Mouse (Mus musculus): ENCODE data around the gene Misp.

GRCm38 (mm10) chr10:79822372-79822771 lies 1.6 kb downstream of the Misp start:
- no peak for TF ChIP-seq CTCF (IDR thresholded peaks at IDR 0.05; ENCODE audit: borderline replicate concordance, insufficient read depth, low read depth, low read length)
- no peak for TF ChIP-seq POLR2A (IDR thresholded peaks at IDR 0.05; ENCODE audit: borderline replicate concordance, insufficient read depth, low read length)

Data from cerebellum, adult 2 months (tissue).